Mouse (Mus musculus) erythroblast, embryonic 14.5 days (primary cell): ENCODE results near the gene Aff3. TPM values are rescaled to one million over a fixed set of nuclear protein-coding genes. Genes with fewer than 3 reads are reported as not detected.

Experiments used
- H3K27me3 ChIP-seq: 2 replicates; pipeline ENCODE4 v1.6.1; 2012; ENCODE audit warnings: inconsistent platforms; ENCODE audit not compliant: control insufficient read depth
- H3K36me3 ChIP-seq: 2 replicates; pipeline ENCODE4 v1.6.1; 2012; ENCODE audit warnings: mild to moderate bottlenecking, inconsistent platforms; ENCODE audit not compliant: control insufficient read depth
- H3K4me1 ChIP-seq: 2 replicates; pipeline ENCODE4 v1.6.1; 2012; ENCODE audit warnings: inconsistent platforms; ENCODE audit not compliant: control insufficient read depth
- H3K4me3 ChIP-seq: replicated peaks from 2 replicates; pipeline ENCODE3; 2012; ENCODE audit warnings: moderate library complexity, mild to moderate bottlenecking, inconsistent platforms
- H3K9me3 ChIP-seq: 2 replicates; pipeline ENCODE4 v1.6.1; 2012; ENCODE audit warnings: low read length, inconsistent platforms, mixed read lengths; ENCODE audit not compliant: control insufficient read depth
- GATA1 ChIP-seq: IDR thresholded peaks from 2 replicates; pipeline ENCODE4 v1.6.1; 2012; ENCODE audit warnings: low read length, inconsistent platforms, mixed read lengths
- TAL1 ChIP-seq: IDR thresholded peaks from 3 replicates; pipeline ENCODE4 v1.6.1; 2012; ENCODE audit warnings: low read length, inconsistent platforms, mixed read lengths
- polyA plus RNA-seq: library from polyadenylated mRNA; stranded (reverse); fragments of >175 nt; gene quantifications from 2 replicates; pipeline ENCODE4 v1.2.3, GENCODE M21; 2012

The Aff3 gene
- polyA plus RNA-seq, 1 experiment: 0.02 TPM

GRCm38 (mm10) chr1:38662616-38663193 lies 2.0 kb downstream of the Aff3 start:
- no peaks in the 10 kb centered on the region for H3K9me3 ChIP-seq
- H3K4me3 ChIP-seq: no peak overlapping the region
- no peaks in the 10 kb centered on the region for H3K4me1 ChIP-seq
- H3K27me3 ChIP-seq: no peaks in the 10 kb centered on the region
- no peaks in the 10 kb centered on the region for H3K36me3 ChIP-seq
- TF ChIP-seq GATA1 (no peak), TAL1 (no peak)

GRCm38 (mm10) chr1:38658933-38659553 lies 5.7 kb downstream of the Aff3 start:
- no peaks in the 10 kb centered on the region for H3K9me3 ChIP-seq
- no peaks in the 10 kb centered on the region for H3K36me3 ChIP-seq
- H3K4me3 ChIP-seq: no peak overlapping the region
- no peaks in the 10 kb centered on the region for H3K4me1 ChIP-seq
- TF ChIP-seq TAL1 (no peak), GATA1 (no peak)
- H3K27me3 ChIP-seq: no peaks in the 10 kb centered on the region

- no peak for TF ChIP-seq TAL1
- no peak for TF ChIP-seq GATA1
- Histone ChIP-seq H3K4me1 (no peaks in the 10 kb centered on the region), H3K4me3 (no peak overlapping the region), H3K9me3 (no peaks in the 10 kb centered on the region), H3K27me3 (no peaks in the 10 kb centered on the region), H3K36me3 (no peaks in the 10 kb centered on the region)
These were observed 6.4 kb downstream of the Aff3 start for GRCm38 (mm10) chr1:38658376-38658775.

- TF ChIP-seq TAL1 (no peak), GATA1 (no peak)
- Histone ChIP-seq H3K9me3 (no peaks in the 10 kb centered on the region), H3K36me3 (no peaks in the 10 kb centered on the region), H3K4me3 (no peak overlapping the region), H3K27me3 (no peaks in the 10 kb centered on the region), H3K4me1 (no peaks in the 10 kb centered on the region)
These were observed 7.1 kb downstream of the Aff3 start for GRCm38 (mm10) chr1:38657606-38658005.

- no peak overlapping the region for H3K4me3 ChIP-seq
- H3K36me3 ChIP-seq: no peaks in the 10 kb centered on the region
- TF ChIP-seq GATA1: no peak
- no peak for TF ChIP-seq TAL1
- H3K27me3 ChIP-seq: no peaks in the 10 kb centered on the region
- no peaks in the 10 kb centered on the region for H3K9me3 ChIP-seq
- no peaks in the 10 kb centered on the region for H3K4me1 ChIP-seq
These were observed 9.7 kb downstream of the Aff3 start for GRCm38 (mm10) chr1:38654981-38655540.

DNA sequence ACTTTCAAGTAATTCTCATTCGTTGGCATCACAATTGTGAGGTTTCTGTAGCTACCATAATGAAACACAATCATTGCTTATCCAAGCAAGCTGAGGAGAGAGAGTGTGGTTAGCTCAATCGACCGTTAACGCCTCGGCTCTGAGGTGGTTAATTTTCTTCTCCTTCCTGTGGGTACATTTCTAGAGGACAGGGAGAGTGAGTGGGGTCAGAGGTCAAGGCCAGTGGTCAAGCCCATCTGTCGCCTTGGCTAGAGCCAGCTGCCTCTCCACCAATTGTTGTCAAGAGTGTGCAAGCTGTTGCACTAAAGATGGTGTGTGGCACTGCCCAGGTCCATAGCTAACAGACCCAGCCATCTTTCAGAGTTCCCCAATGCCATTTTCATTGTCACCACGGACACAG lies 14.7 kb downstream of the Aff3 start:
- Histone ChIP-seq H3K4me1 (no peaks in the 10 kb centered on the region), H3K9me3 (no peaks in the 10 kb centered on the region), H3K36me3 (no peaks in the 10 kb centered on the region), H3K27me3 (no peaks in the 10 kb centered on the region), H3K4me3 (no peak overlapping the region)
- TF ChIP-seq TAL1: no peak
- TF ChIP-seq GATA1: no peak

DNA sequence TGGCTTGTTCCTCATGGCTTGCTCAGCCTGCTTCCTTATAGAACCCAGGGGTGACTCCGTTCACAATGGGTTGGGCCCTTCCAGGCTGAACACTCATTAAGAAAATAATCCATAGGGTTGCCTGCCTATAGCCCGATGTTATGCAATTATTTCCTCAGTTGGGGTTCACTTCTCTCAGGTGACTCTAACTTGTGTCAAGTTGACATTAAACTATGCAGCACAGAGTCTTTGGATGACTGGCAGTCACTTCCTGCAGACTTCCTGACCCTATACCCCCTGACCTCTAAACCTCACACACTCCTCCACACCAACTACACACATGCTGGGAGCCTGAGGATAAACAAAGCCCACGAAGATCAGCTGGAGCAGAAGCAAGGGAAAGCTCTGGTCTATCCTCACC lies 15.6 kb downstream of the Aff3 start:
- no peak overlapping the region for H3K4me3 ChIP-seq
- TF ChIP-seq TAL1 (no peak), GATA1 (no peak)
- no peaks in the 10 kb centered on the region for H3K4me1 ChIP-seq
- H3K27me3 ChIP-seq: no peaks in the 10 kb centered on the region
- no peaks in the 10 kb centered on the region for H3K9me3 ChIP-seq
- no peaks in the 10 kb centered on the region for H3K36me3 ChIP-seq

DNA sequence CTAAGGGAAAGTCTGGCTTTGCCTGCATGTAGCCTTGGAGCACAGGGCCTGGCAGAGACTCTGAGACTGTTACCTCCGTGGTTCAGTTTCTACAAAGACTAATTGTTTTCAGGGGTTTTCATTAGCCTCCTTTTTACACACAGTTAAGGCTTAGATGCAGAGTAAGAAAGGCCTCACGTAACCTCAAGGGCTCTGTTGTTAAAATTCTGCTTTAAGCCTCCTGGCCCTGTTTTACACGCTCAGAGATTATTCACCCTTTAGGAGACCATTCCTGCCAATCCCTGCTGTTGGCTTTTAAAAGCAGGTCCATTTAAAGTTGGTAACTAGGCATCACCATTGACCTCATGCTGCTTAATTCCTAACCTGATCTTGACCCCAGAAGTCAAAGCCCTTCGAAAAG lies 22.5 kb downstream of the Aff3 start:
- Histone ChIP-seq H3K4me3 (no peak overlapping the region), H3K9me3 (no peaks in the 10 kb centered on the region), H3K27me3 (no peaks in the 10 kb centered on the region), H3K36me3 (no peaks in the 10 kb centered on the region), H3K4me1 (no peaks in the 10 kb centered on the region)
- TF ChIP-seq TAL1 (no peak), GATA1 (no peak)

DNA sequence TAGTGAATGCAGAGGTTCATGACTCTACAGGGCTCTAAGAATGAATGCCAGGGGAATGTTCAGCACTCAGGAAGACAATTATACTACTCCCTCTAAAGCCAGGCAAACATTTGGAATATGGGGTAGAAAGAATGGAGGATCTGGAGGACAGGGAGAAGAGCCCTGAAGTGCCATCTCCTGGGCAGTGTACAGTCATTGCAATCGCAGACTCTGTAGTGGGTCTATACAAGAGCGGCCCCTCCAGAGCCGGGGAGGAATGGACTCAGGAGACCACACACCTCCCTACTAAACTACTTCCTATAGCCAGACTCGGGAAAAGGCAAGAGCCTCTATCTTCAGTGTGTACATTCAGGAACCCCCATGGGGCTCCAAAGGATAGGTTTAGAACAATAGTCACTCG lies 25.1 kb downstream of the Aff3 start:
- Histone ChIP-seq H3K27me3 (0 out of 2 replicates have a peak, but pooled peaks cover 3% of the 10 kb centered on the region), H3K9me3 (no peaks in the 10 kb centered on the region), H3K4me1 (no peaks in the 10 kb centered on the region), H3K4me3 (no peak overlapping the region), H3K36me3 (no peaks in the 10 kb centered on the region)
- TF ChIP-seq GATA1 (no peak), TAL1 (no peak)

GRCm38 (mm10) chr1:38635596-38635995 lies 29.2 kb downstream of the Aff3 start:
- peaks cover 13% of the 10 kb centered on the region for H3K27me3 ChIP-seq
- H3K36me3 ChIP-seq: no peaks in the 10 kb centered on the region
- no peak overlapping the region for H3K4me3 ChIP-seq
- TF ChIP-seq TAL1 (no peak), GATA1 (no peak)
- H3K9me3 ChIP-seq: no peaks in the 10 kb centered on the region
- H3K4me1 ChIP-seq: no peaks in the 10 kb centered on the region
